Mouse (Mus musculus) spleen, adult 2 months (tissue): ENCODE results near the gene Scn11a.

ENCODE experiments used
- CTCF ChIP-seq: fragments of 200-500 bp; IDR thresholded peaks from 2 replicates; pipeline ENCODE4 v1.5.1; 2011; ENCODE audit warnings: mild to moderate bottlenecking, inconsistent platforms; ENCODE audit not compliant: insufficient read depth, insufficient read length, insufficient replicate concordance; ENCODE audit errors: extremely low read depth
- POLR2A ChIP-seq: fragments of 200-500 bp; IDR thresholded peaks from 2 replicates; pipeline ENCODE4 v1.6.1; 2011; ENCODE audit warnings: low read depth, low read length, inconsistent platforms

DNA sequence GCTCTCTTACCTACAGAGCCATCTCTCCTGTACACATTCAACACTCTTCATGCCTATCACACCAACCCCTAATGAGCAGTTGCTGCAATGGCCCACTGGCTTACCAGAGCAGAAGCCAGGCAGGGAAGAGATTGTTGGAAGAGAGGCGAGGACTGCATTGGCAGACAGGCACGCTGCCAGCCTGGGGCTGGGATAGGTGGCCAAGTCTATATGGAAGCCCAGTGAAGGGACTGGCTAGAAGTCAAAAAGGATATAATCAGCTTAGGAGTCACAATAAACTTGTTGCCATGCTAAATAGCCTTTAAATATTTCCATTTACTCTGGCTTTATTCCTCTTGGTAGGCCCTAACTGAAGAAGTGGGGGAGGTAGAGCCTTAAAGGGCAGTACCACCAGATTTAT, 5.7 kb upstream of the Scn11a start:
- no peak for TF ChIP-seq POLR2A
- no peak for TF ChIP-seq CTCF
